Mouse (Mus musculus): Measurements from ENCODE around the gene Cand1.

DNA sequence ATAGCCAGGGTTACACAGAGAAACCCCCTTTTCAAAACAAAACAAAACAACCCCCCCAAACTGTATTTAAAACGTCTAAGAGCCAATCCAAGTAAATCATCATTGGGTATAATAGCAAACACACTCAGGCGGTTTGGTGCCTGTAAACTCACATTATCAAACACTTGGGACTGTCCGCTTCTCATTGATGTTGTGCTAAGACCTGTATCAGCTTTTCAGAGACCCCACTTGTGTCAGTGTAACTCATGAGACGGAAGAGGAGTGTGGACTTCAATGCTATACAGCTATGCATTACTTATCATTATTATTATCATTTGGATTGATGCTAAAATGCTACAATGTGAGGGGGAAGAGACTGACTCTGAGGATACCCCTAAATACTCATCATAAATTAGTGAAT, 18.0 kb upstream of the Cand1 start:
- TF ChIP-seq CTCF (IDR thresholded peaks at IDR 0.05; ENCODE audit: extremely low read depth, insufficient read depth, low read length) (no peak), POLR2A (IDR thresholded peaks at IDR 0.05; ENCODE audit: extremely low read depth, insufficient read depth, low read length) (no peak)

Measured in cortical plate, adult 2 months (tissue).